Mouse (Mus musculus) myocyte (in vitro differentiated cells): ENCODE measurements around the gene Ccdc102a. TPM values are rescaled to one million over a fixed set of nuclear protein-coding genes. Genes with fewer than 3 reads are reported as not detected.

Experiments
- H3K27me3 ChIP-seq: one replicate; pipeline ENCODE4 v1.6.1; 2011; ENCODE audit not compliant: control insufficient read depth, insufficient read depth, insufficient read length
- H3K36me3 ChIP-seq: one replicate; pipeline ENCODE4 v1.6.1; 2011; ENCODE audit not compliant: control insufficient read depth, insufficient read depth
- H3K4me2 ChIP-seq: one replicate; pipeline ENCODE4 v1.6.1; 2011; ENCODE audit warnings: low read depth, control low read depth
- H3K4me3 ChIP-seq: one replicate; pipeline ENCODE4 v1.5.1; 2011; ENCODE audit warnings: mild to moderate bottlenecking, control low read depth, moderate library complexity
- H3K79me2 ChIP-seq: one replicate; pipeline ENCODE4 v1.6.1; 2011; ENCODE audit not compliant: control insufficient read depth, insufficient read depth
- H3ac ChIP-seq: one replicate; pipeline ENCODE4 v1.6.1; 2011; ENCODE audit not compliant: control insufficient read depth, insufficient read length
- CEBPB ChIP-seq: IDR thresholded peaks from 2 replicates; pipeline ENCODE4 v1.6.1; 2011; ENCODE audit warnings: mild to moderate bottlenecking, moderate library complexity; ENCODE audit not compliant: poor library complexity, insufficient read depth, severe bottlenecking
- E2F4 ChIP-seq: IDR thresholded peaks from one replicate; pipeline ENCODE4 v1.6.1; 2011; ENCODE audit warnings: mild to moderate bottlenecking, control low read depth, moderate library complexity; ENCODE audit not compliant: insufficient read depth
- MAX ChIP-seq: IDR thresholded peaks from one replicate; pipeline ENCODE4 v1.6.1; 2011; ENCODE audit warnings: low read depth, mild to moderate bottlenecking, control low read depth
- MYOD1 ChIP-seq, 3 experiments: IDR thresholded peaks; one replicate each; pipeline ENCODE4 v1.6.1; 2011; ENCODE audit warnings: control low read depth in 2 of 3, low read depth in 2 of 3, mild to moderate bottlenecking in 2 of 3, moderate library complexity in 1 of 3; ENCODE audit not compliant: insufficient read length in 2 of 3, control insufficient read depth in 1 of 3
- MYOG ChIP-seq, 3 experiments: IDR thresholded peaks; one replicate each; pipeline ENCODE4 v1.6.1; 2011; ENCODE audit warnings: control low read depth in 2 of 3, low read depth in 2 of 3, mild to moderate bottlenecking in 2 of 3; ENCODE audit not compliant: insufficient read length in 2 of 3, control insufficient read depth in 1 of 3, insufficient read depth in 1 of 3
- POLR2A ChIP-seq: IDR thresholded peaks from one replicate; pipeline ENCODE4 v1.6.1; 2011; ENCODE audit warnings: low read depth, mild to moderate bottlenecking, control low read depth, moderate library complexity; ENCODE audit not compliant: insufficient read length
- POLR2AphosphoS2 ChIP-seq: IDR thresholded peaks from one replicate; pipeline ENCODE4 v1.6.1; 2011; ENCODE audit warnings: low read depth, control low read depth; ENCODE audit not compliant: insufficient read length
- REST ChIP-seq: IDR thresholded peaks from one replicate; pipeline ENCODE4 v1.6.1; 2011; ENCODE audit warnings: mild to moderate bottlenecking, control low read depth, moderate library complexity; ENCODE audit not compliant: insufficient read depth, insufficient read length
- SRF ChIP-seq: IDR thresholded peaks from one replicate; pipeline ENCODE4 v1.6.1; 2011; ENCODE audit warnings: low read depth; ENCODE audit not compliant: control insufficient read depth, insufficient read length
- TCF12 ChIP-seq: IDR thresholded peaks from one replicate; pipeline ENCODE4 v1.6.1; 2011; ENCODE audit warnings: mild to moderate bottlenecking, control low read depth; ENCODE audit not compliant: poor library complexity, insufficient read depth, severe bottlenecking
- TCF3 ChIP-seq: IDR thresholded peaks from one replicate; pipeline ENCODE4 v1.6.1; 2011; ENCODE audit warnings: low read depth, control low read depth; ENCODE audit not compliant: insufficient read length
- USF1 ChIP-seq: IDR thresholded peaks from one replicate; pipeline ENCODE4 v1.6.1; 2011; ENCODE audit warnings: low read depth, mild to moderate bottlenecking, control low read depth, moderate library complexity
- polyA plus RNA-seq: library from polyadenylated mRNA; unstranded; fragments of >200 nt; fragmentation: generic; extraction: Trizol; gene quantifications from one replicate; pipeline ENCODE4 v1.2.1, GENCODE M21; 2012; ENCODE audit warnings: missing spikeins

The Ccdc102a gene
- polyA plus RNA-seq, 1 experiment, result 16.3 TPM

- Histone ChIP-seq H3K27me3 (peaks cover 9% of the 10 kb centered on the region), H3K36me3 (no peaks in the 10 kb centered on the region), H3K4me2 (no peak overlapping the region), H3K4me3 (no peak overlapping the region), H3K79me2 (no peaks in the 10 kb centered on the region), H3ac (no peak overlapping the region)
- no peak for TF ChIP-seq CEBPB
- no peak for TF ChIP-seq MYOD1 (IDR thresholded peaks at IDR 0.05; ENCODE audit: control insufficient read depth in 1 of 3, insufficient read length in 2 of 3, low read depth in 2 of 3)
- no peak for TF ChIP-seq MYOG (IDR thresholded peaks at IDR 0.05; ENCODE audit: control insufficient read depth in 1 of 3, insufficient read depth in 1 of 3, insufficient read length in 2 of 3, low read depth in 2 of 3)
- TF ChIP-seq SRF, result no peak
- TF ChIP-seq POLR2A, result no peak
- no peak for TF ChIP-seq USF1
- TF ChIP-seq MAX, result no peak
- TF ChIP-seq TCF3, result no peak
- TF ChIP-seq TCF12, result no peak
- TF ChIP-seq REST, result no peak
- no peak for TF ChIP-seq E2F4
- TF ChIP-seq POLR2AphosphoS2, result no peak
Measured at GRCm38 (mm10) chr8:94942566-94942965, 24.7 kb upstream of the Ccdc102a start.

DNA sequence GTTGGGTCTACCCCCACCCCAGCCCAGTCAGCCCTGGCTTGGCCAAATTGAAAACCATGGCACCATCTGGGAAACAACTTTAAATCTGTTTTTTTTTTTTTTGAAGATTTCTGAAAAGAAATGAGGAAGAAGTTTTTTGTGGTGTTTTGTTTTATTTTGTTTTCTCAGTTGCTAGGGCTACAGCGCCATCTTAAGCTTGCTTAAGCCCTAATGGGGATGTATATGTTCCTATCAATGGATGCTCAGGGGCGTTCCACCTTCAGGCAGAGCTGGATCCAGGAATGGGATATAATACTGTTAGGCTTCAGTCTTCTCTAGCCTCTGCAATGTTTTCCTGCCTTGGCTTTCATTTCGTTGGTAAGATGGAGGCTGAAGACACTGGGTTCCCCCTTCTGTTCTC, 17.3 kb upstream of the Ccdc102a start:
- TF ChIP-seq CEBPB (no peak), USF1 (no peak), POLR2AphosphoS2 (no peak), MAX (no peak), MYOD1 (IDR thresholded peaks at IDR 0.05; ENCODE audit: control insufficient read depth in 1 of 3, insufficient read length in 2 of 3, low read depth in 2 of 3) (no peak), REST (no peak), E2F4 (no peak), SRF (no peak), POLR2A (no peak), TCF3 (no peak), MYOG (IDR thresholded peaks at IDR 0.05; ENCODE audit: control insufficient read depth in 1 of 3, insufficient read depth in 1 of 3, insufficient read length in 2 of 3, low read depth in 2 of 3) (no peak), TCF12 (no peak)
- Histone ChIP-seq H3K36me3 (no peaks in the 10 kb centered on the region), H3K27me3 (peaks cover 46% of the 10 kb centered on the region), H3K4me3 (no peak overlapping the region), H3K4me2 (no peak overlapping the region), H3ac (no peak overlapping the region), H3K79me2 (no peaks in the 10 kb centered on the region)

DNA sequence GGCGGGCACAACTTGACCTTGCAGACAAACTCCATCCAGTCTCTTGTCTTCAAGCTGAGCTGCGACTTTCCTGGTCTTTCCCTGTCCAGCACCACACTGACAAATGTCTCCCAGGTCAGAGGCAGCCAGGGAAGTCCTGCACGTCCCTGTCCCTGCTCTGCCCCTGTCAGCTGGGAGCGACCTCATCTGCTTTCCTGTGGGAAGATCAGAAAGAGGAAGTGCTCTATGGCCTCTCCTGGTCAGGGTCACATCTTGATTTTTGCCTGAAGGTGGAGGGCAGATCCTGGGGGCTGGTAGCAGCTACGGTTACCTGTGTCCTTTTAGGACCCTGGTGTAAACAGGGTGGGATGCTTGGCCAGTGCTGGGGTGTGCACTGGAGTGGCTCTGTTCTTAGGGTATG, 16.0 kb upstream of the Ccdc102a start:
- Histone ChIP-seq H3ac (no peak overlapping the region), H3K36me3 (no peaks in the 10 kb centered on the region), H3K79me2 (no peaks in the 10 kb centered on the region), H3K4me2 (no peak overlapping the region), H3K4me3 (no peak overlapping the region), H3K27me3 (peaks cover 46% of the 10 kb centered on the region)
- TF ChIP-seq CEBPB, result no peak
- no peak for TF ChIP-seq USF1
- no peak for TF ChIP-seq E2F4
- no peak for TF ChIP-seq MAX
- no peak for TF ChIP-seq TCF3

DNA sequence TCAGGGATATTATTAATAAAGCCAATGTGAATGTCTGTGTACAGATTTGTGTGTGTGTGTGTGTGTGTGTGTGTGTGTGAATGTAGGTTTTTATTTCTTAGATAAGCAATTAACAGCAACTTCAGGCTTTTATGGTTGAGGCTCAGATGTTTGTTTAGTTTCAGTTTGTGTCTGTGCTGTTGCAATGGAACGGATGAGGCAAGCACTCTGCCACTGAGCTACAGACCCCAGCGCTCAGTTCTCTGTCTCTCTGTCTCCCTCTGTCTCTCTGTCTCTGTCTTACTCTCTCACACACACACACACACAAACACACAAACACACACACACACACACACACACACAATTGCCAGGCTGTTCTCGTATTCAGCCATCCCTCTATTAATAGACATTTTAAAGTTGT, 10.3 kb upstream of the Ccdc102a start:
- Histone ChIP-seq H3K4me3 (no peak overlapping the region), H3K36me3 (no peaks in the 10 kb centered on the region), H3K79me2 (no peaks in the 10 kb centered on the region), H3K27me3 (peaks cover 5% of the 10 kb centered on the region), H3K4me2 (no peak overlapping the region), H3ac (no peak overlapping the region)
- TF ChIP-seq POLR2A, result no peak
- TF ChIP-seq REST, result no peak
- no peak for TF ChIP-seq CEBPB
- TF ChIP-seq MYOG (IDR thresholded peaks at IDR 0.05; ENCODE audit: control insufficient read depth in 1 of 3, insufficient read depth in 1 of 3, insufficient read length in 2 of 3, low read depth in 2 of 3), result no peak
- TF ChIP-seq MYOD1 (IDR thresholded peaks at IDR 0.05; ENCODE audit: control insufficient read depth in 1 of 3, insufficient read length in 2 of 3, low read depth in 2 of 3), result no peak
- no peak for TF ChIP-seq E2F4
- no peak for TF ChIP-seq USF1
- no peak for TF ChIP-seq MAX
- TF ChIP-seq TCF3, result no peak
- TF ChIP-seq SRF, result no peak
- TF ChIP-seq POLR2AphosphoS2, result no peak
- TF ChIP-seq TCF12, result no peak

- H3K36me3 ChIP-seq, result no peaks in the 10 kb centered on the region
- H3K4me2 ChIP-seq, result no peak within 1 kb of the TSS
- no peaks in the 10 kb centered on the region for H3K79me2 ChIP-seq
- no peak for TF ChIP-seq MYOG (IDR thresholded peaks at IDR 0.05; ENCODE audit: control insufficient read depth in 1 of 3, insufficient read depth in 1 of 3, insufficient read length in 2 of 3, low read depth in 2 of 3)
- no peak for TF ChIP-seq POLR2A
- TF ChIP-seq TCF3, result no peak
- TF ChIP-seq E2F4, result no peak
- TF ChIP-seq MYOD1 (IDR thresholded peaks at IDR 0.05; ENCODE audit: control insufficient read depth in 1 of 3, insufficient read length in 2 of 3, low read depth in 2 of 3), result no peak
- TF ChIP-seq MAX, result no peak
- TF ChIP-seq TCF12, result no peak
- TF ChIP-seq CEBPB, result no peak
- TF ChIP-seq POLR2AphosphoS2, result no peak
- no peak for TF ChIP-seq USF1
- H3K4me3 ChIP-seq, result no peak within 1 kb of the TSS
- no peaks in the 10 kb centered on the region for H3K27me3 ChIP-seq
- no peak within 1 kb of the TSS for H3ac ChIP-seq
Measured at GRCm38 (mm10) chr8:94923405-94923804, 5.5 kb upstream of the Ccdc102a start, which contains the start of gene Adgrg5. Gene Adgrg5, plus strand, starts transcription at chr8:94923694.
